Mouse (Mus musculus): Measurements from ENCODE around the gene Gm10972. TPM values are rescaled to one million over a fixed set of nuclear protein-coding genes. Genes with fewer than 3 reads are reported as not detected.
"Not testable (repeated sequence)": the region's sequence is repeated elsewhere in the genome, so short reads cannot be mapped to it uniquely, and the experiment has no call there.

Gene Gm10972
- not detected in 2 replicates for total RNA-seq (2012; rRNA removed)
- polyA plus RNA-seq (2012; ENCODE audit: insufficient read depth in 1 of 2, insufficient read length in 2 of 2, low read depth in 1 of 2, low replicate concordance in 2 of 2, missing spikeins in 1 of 2) = not detected

DNA sequence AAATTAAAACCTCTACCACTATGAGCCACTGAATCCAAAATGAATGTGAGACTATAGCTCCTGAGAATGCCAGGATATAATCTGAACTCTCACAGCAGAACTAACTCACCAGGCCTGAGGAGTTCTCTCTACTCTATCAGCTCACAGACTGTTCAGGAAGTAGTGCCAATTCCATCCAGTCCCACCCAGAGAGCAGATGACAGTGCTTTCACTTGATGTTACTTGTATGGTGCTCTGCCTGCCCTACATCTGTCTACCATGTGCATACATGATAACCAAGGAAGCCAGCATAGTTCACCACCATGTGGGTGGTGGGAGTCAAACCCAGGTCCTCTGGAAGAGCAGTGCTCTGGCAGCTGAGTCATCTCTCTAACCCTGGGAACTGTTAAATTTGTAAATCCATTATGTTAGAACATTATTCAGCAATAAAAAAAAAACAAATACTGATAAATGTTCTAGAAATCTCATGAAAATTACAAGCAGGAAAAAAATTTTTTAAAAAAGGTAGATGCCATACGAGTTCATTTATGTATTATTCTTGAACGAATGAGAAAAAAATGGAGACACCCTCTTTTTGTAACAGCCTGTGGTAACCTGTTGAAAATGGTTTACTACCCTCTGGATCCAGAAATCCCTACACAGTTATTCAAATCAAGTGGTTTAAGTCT is at the start of gene Gm10972:
TSS of gene Gm10972 (plus strand) at position 618 of the 668 bp plus-strand sequence.
- H3K27me3 ChIP-seq (ENCODE audit: control insufficient read depth in 1 of 2, insufficient read depth in 2 of 2, low read length in 2 of 2); H3K36me3 ChIP-seq (ENCODE audit: control insufficient read depth in 1 of 2, insufficient read depth in 2 of 2, low read length in 2 of 2); H3K9me3 ChIP-seq (replicated peaks; ENCODE audit: insufficient read depth, low read length); H3K4me1 ChIP-seq (ENCODE audit: control insufficient read depth in 1 of 2, insufficient read depth in 2 of 2, low read length in 2 of 2); H3K4me3 ChIP-seq (ENCODE audit: control insufficient read depth in 1 of 2, insufficient read depth in 1 of 2, low read depth in 2 of 2, low read length in 2 of 2); H3K79me2 ChIP-seq (ENCODE audit: control insufficient read depth, insufficient read depth, low read length, poor library complexity); H3K27ac ChIP-seq (ENCODE audit: control insufficient read depth, low read depth, low read length); H3K9ac ChIP-seq (ENCODE audit: control insufficient read depth, low read depth, low read length, poor library complexity, severe bottlenecking): not testable (repeated sequence)
- DNase-seq (ENCODE audit: low read depth, low spot score) = peak; percentile 37

DNA sequence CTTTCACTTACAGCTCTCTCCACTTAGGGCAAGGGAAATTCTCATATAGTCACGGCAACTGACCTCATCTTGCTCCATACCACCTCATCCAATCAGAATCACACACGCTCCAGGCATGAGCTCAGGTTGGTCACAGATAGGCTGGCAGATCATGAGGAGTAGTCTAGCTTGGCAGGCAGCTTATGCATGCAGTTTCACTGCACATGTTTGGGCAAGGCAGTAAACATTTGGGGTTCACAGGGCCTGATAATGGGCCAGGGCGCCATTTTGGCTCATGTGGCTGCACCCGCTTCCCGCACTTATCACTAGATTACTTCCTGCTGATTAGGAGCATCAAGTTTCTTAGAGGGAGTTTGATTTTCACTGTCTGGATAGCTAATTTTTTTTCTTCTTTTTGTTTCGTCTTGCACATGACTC is 47.0 kb upstream of the Gm10972 start:
- Histone ChIP-seq H3K4me1 (ENCODE audit: control insufficient read depth in 1 of 2, insufficient read depth in 2 of 2, low read length in 2 of 2) (peaks cover 19 to 26% of the 10 kb centered on the region in 2 experiments), H3K79me2 (ENCODE audit: control insufficient read depth, insufficient read depth, low read length, poor library complexity) (no peaks in the 10 kb centered on the region), H3K9ac (ENCODE audit: control insufficient read depth, low read depth, low read length, poor library complexity, severe bottlenecking) (no peak overlapping the region), H3K36me3 (ENCODE audit: control insufficient read depth in 1 of 2, insufficient read depth in 2 of 2, low read length in 2 of 2) (peaks cover 0 to 22% of the 10 kb centered on the region in 2 experiments; a peak in 2 of 4 replicates), H3K27ac (ENCODE audit: control insufficient read depth, low read depth, low read length) (peak overlapping the region; percentile 40), H3K27me3 (ENCODE audit: control insufficient read depth in 1 of 2, insufficient read depth in 2 of 2, low read length in 2 of 2) (no peaks in the 10 kb centered on the region), H3K4me3 (ENCODE audit: control insufficient read depth in 1 of 2, insufficient read depth in 1 of 2, low read depth in 2 of 2, low read length in 2 of 2) (peak overlapping the region in 1 of 2 experiments; percentile 2; a peak in 1 of 4 replicates), H3K9me3 (replicated peaks; ENCODE audit: insufficient read depth, low read length) (no peaks in the 10 kb centered on the region)
- DNase-seq (ENCODE audit: low read depth, low spot score) = peak; percentile 93
- TF ChIP-seq ZNF384 (IDR thresholded peaks at IDR 0.05; ENCODE audit: low read depth, low read length) (peak; percentile 71), HCFC1 (IDR thresholded peaks at IDR 0.05; ENCODE audit: low read depth, low read length) (0 out of 2 replicates have a peak, but pooled peaks have one; percentile 15), MAX (IDR thresholded peaks at IDR 0.05; ENCODE audit: low read length) (peak; percentile 91), ETS1 (IDR thresholded peaks at IDR 0.05; ENCODE audit: low read depth, low read length) (peak; percentile 73), NRF1 (IDR thresholded peaks at IDR 0.05; ENCODE audit: insufficient read depth, low read depth, low read length, poor library complexity, severe bottlenecking) (peak; percentile 10; the same call in 1 of the 2 replicates), SMC3 (IDR thresholded peaks at IDR 0.05; ENCODE audit: low read depth, low read length) (no peak), NELFE (IDR thresholded peaks at IDR 0.05; ENCODE audit: low read depth, low read length) (no peak), GATA1 (IDR thresholded peaks at IDR 0.05; ENCODE audit: low read depth, low read length) (peak; percentile 87), TCF12 (IDR thresholded peaks at IDR 0.05; ENCODE audit: low read depth, low read length) (peak; percentile 52), UBTF (IDR thresholded peaks at IDR 0.05; ENCODE audit: borderline replicate concordance, insufficient read depth, low read depth, low read length) (no peak), BHLHE40 (IDR thresholded peaks at IDR 0.05; ENCODE audit: borderline replicate concordance, low read depth, low read length) (peak; percentile 80), JUND (IDR thresholded peaks at IDR 0.05; ENCODE audit: low read depth, low read length) (0 out of 2 replicates have a peak, but pooled peaks have one; percentile 55), MYC (IDR thresholded peaks at IDR 0.05; ENCODE audit: low read depth, low read length) (peak; percentile 90), KAT2A (conservative IDR thresholded peaks at IDR 0.05; ENCODE audit: low read depth, low read length) (no peak), EP300 (IDR thresholded peaks at IDR 0.05; ENCODE audit: low read depth in 1 of 2, low read length in 2 of 2) (peak; percentile 70 to 72), ZC3H11A (IDR thresholded peaks at IDR 0.05; ENCODE audit: low read depth, low read length) (no peak), MAFK (IDR thresholded peaks at IDR 0.05; ENCODE audit: borderline replicate concordance, low read depth, low read length) (peak; percentile 41; the same call in 1 of the 2 replicates), CHD2 (IDR thresholded peaks at IDR 0.05; ENCODE audit: low read length) (peak; percentile 80), POLR2AphosphoS5 (IDR thresholded peaks at IDR 0.05; ENCODE audit: borderline replicate concordance, low read depth, low read length) (no peak), E2F4 (IDR thresholded peaks at IDR 0.05; ENCODE audit: borderline replicate concordance, low read depth, low read length) (0 out of 2 replicates have a peak, but pooled peaks have one; percentile 25), MAZ (IDR thresholded peaks at IDR 0.05; ENCODE audit: low read depth, low read length) (no peak), CHD1 (IDR thresholded peaks at IDR 0.05; ENCODE audit: low read depth, low read length) (no peak), ZKSCAN1 (IDR thresholded peaks at IDR 0.05; ENCODE audit: low read depth, low read length) (no peak), SIN3A (IDR thresholded peaks at IDR 0.05; ENCODE audit: low read length) (peak; percentile 86), POLR2AphosphoS2 (IDR thresholded peaks at IDR 0.05; ENCODE audit: low read length) (no peak), USF2 (IDR thresholded peaks at IDR 0.05; ENCODE audit: borderline replicate concordance in 1 of 2, insufficient read depth in 1 of 2, low read depth in 1 of 2, low read length in 2 of 2) (no peak), TBP (IDR thresholded peaks at IDR 0.05; ENCODE audit: low read depth, low read length) (peak; percentile 55; the same call in 1 of the 2 replicates), POLR2A (IDR thresholded peaks at IDR 0.05; ENCODE audit: control insufficient read depth in 1 of 2, insufficient read depth in 1 of 2, low read depth in 1 of 2, low read length in 2 of 2, poor library complexity in 1 of 2) (peak in 1 of 2 experiments; percentile 42; a peak in 2 of 4 replicates), CTCF (IDR thresholded peaks at IDR 0.05 in 2 of 3, conservative IDR thresholded peaks at IDR 0.05 in 1 of 3; ENCODE audit: control insufficient read depth in 1 of 3, insufficient read depth in 1 of 3, low read depth in 2 of 3, low read length in 3 of 3, poor library complexity in 1 of 3, severe bottlenecking in 1 of 3) (no peak), RCOR1 (IDR thresholded peaks at IDR 0.05; ENCODE audit: low read depth, low read length) (peak; percentile 84)

All from MEL (cell line).